Mouse (Mus musculus): ENCODE measurements at regions not wholly inside any gene's neighbourhood (a gene's known extent, or its start where the extent isn't known, plus 50 kb on each side); places are given as distances from the start of the nearest gene placed in this dataset.
A peak's percentile ranks its signal among the peaks of the same experiment; 100 is the strongest.

DNA sequence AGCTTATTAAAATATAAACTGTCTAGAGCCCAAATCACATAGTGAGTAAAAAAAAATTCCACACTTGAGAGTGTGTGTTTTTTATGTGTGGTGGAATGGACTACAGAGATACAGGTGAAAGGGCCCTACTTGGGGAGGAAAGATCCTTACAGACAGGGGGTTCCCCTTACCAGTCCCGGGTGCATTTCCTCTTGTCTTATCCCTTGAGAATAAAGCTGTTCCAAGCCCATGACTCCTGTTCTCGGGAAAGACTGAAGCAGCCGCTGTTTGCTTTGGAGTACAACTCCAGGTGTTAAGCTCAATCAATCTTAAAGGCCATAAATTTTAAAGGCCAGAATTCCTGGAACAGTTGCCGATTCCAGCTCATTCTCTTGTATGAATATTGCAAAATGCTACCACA lies 108.4 kb downstream of the Magee1 start:
- Histone ChIP-seq H3K9ac (replicated peaks) (no peak overlapping the region), H3K4me2 (ENCODE audit: low read depth) (no peak overlapping the region), H3K36me3 (replicated peaks; ENCODE audit: control insufficient read depth, insufficient read depth, low read depth) (no peaks in the 10 kb centered on the region), H3K27ac (no peak overlapping the region), H3K27me3 (ENCODE audit: control insufficient read depth, insufficient read depth, low read length) (no peaks in the 10 kb centered on the region), H3K9me3 (ENCODE audit: control insufficient read depth, low read length) (no peaks in the 10 kb centered on the region), H3K4me3 (ENCODE audit: insufficient read depth in 1 of 2, low read depth in 2 of 2, low read length in 2 of 2) (no peak overlapping the region), H3K4me1 (replicated peaks; ENCODE audit: control insufficient read depth in 2 of 2, insufficient read depth in 2 of 2, low read length in 1 of 2) (no peaks in the 10 kb centered on the region)
- WGBS (ENCODE audit: insufficient replicate concordance), result 64% methylated on average over 4 of the region's 4 CpGs
- ATAC-seq (ENCODE audit: insufficient read depth) (no peak), DNase-seq (ENCODE audit: low read depth in 3 of 3, low spot score in 3 of 3) (no peak)
- TF ChIP-seq CTCF (IDR thresholded peaks at IDR 0.05; ENCODE audit: low read depth), result no peak
- TF ChIP-seq EP300 (IDR thresholded peaks at IDR 0.05; ENCODE audit: low read depth), result no peak

DNA sequence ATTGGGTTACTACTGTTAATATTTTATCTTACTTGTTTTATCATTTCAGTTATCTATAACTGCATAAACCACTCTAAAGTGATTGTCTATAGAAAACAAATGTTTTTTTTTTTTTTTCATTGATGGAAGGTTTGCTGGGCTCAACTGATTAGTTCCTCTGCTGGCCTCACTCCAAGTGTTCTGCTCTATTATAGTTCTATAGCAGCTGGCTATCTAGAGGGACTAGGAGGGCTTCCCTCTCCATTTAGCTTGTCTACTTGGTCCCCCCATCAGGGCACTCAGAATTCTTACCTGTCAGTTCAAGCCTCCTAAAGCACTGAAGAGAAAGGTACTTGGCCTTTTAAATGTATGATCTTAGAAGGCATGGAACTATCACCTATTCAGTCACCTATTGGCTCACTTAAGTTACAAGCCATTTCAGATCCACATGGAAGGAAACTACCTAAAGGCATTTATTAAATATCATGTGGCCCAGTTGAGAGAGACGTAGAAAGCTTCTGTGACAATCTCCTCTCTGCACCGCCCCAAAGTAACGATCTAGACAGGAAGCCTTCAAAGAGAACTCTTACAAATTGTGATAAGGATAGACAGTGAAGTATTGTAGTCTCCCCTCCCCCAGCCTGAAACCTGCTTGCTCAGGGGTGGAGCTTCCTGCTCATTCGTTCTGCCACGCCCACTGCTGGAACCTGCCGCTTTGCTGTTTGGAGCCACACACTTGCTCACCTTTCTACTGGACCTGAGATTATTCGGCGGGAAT lies 117.0 kb downstream of the Magee1 start:
- no peaks in the 10 kb centered on the region for H3K4me1 ChIP-seq (replicated peaks; ENCODE audit: control insufficient read depth in 2 of 2, insufficient read depth in 2 of 2, low read length in 1 of 2)
- no peak for TF ChIP-seq EP300 (IDR thresholded peaks at IDR 0.05; ENCODE audit: low read depth)
- TF ChIP-seq CTCF (IDR thresholded peaks at IDR 0.05; ENCODE audit: low read depth), result no peak
- no peaks in the 10 kb centered on the region for H3K36me3 ChIP-seq (replicated peaks; ENCODE audit: control insufficient read depth, insufficient read depth, low read depth)
- H3K27me3 ChIP-seq (ENCODE audit: control insufficient read depth, insufficient read depth, low read length), result no peaks in the 10 kb centered on the region; the same call in 1 of the 2 replicates
- DNase-seq (ENCODE audit: low read depth in 3 of 3, low spot score in 3 of 3), result peak; percentile 0 to 1 (median 0)
- no peak overlapping the region for H3K4me2 ChIP-seq (ENCODE audit: low read depth)
- ATAC-seq (ENCODE audit: insufficient read depth), result peak; percentile 65; the same call in 1 of the 2 replicates
- WGBS (ENCODE audit: insufficient replicate concordance), result 17% methylated on average over 8 of the region's 8 CpGs
- H3K4me3 ChIP-seq (ENCODE audit: insufficient read depth in 1 of 2, low read depth in 2 of 2, low read length in 2 of 2), result no peak overlapping the region
- H3K27ac ChIP-seq, result no peak overlapping the region
- no peak overlapping the region for H3K9ac ChIP-seq (replicated peaks)
- H3K9me3 ChIP-seq (ENCODE audit: control insufficient read depth, low read length), result no peaks in the 10 kb centered on the region

Measured in liver, embryonic 14.5 days (tissue).